Mouse (Mus musculus): ENCODE data around the gene Ndufa11. TPM values are rescaled to one million over a fixed set of nuclear protein-coding genes. Genes with fewer than 3 reads are reported as not detected.
A peak's percentile ranks its signal among the peaks of the same experiment; 100 is the strongest.

The Ndufa11 gene
- 100 to 1,000 TPM; 161 to 224 (median 198) TPM for total RNA-seq (2022)

DNA sequence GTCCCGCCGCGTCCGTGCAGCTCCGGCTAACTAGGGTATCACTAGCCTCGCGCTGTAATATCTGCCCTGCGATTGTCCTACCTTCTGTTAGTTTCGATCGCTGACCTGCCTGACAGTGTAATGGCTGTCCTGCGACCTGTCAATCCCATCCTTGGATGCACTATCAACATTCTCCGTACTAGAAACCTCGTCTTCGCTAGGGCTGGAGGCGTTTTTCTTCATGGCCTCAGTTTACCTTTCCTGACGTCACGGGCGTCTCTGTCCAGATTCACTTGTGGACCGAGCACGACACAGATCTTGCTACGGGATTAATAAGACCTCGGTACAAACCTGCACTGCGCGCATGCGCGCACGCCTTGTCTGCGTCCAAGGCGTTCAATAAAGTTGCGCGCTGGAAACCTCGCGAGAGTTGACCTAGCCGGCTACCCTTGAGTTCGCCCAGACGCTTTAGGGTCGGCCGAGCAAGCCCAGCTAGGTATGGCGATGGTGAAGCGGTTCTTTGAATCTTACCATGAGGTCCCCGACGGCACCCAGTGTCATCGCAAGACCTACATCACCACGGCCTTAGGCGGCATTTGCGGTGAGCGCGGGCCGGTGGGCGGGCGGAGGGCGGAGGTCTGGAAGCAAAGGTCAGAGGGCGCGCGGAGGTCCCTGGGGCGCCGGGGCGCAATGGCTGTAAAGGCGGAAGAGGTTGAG is at the start of gene Ndufa11, which contains the start of gene Vmac:
Gene Ndufa11 (plus strand): TSS at position 405 of the 696 bp plus-strand sequence.
Gene Vmac (minus strand): TSS at position 660 of the 696 bp plus-strand sequence.
- peak; percentile 90 to 94 for DNase-seq (ENCODE audit: low spot score in 2 of 2)

DNA sequence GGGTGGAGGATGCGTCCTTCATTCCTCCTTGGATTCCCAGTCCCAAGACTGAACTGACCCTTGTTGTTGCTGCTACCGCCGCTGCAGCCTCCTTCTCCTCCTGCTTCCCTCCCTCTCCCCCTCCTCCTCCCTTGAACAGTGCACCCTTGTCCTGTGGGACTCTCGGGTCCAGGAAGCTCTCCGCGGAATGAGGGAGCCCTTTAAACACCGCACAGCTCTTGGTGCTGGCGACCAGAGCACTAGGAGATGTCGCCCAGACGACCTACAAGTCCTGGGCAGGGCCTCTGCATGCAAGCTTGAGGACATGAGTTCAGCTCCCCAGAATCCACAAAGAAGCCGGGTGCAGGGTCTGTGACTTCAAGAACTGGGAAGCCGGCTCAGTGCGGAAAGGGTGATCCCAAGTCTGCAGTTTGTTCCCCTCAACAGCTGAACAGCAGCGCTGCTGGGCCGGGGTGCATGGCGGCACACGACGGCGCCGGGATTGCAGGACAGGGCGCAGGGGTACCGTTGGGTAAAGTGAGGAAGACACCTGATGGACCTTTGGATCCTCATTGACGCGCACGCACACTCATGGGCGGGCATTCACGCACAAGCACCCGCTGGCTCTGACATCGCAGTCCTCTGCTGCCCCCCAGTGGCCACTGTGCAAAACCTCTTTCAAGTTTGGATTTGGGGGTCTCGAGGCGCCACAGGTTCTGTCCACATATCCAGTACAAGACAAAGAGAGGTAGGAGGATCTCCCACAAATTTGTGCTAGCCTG is 49.0 kb upstream of the Ndufa11 start:
- peak; percentile 56 to 77 for DNase-seq (ENCODE audit: low spot score in 2 of 2)

DNA sequence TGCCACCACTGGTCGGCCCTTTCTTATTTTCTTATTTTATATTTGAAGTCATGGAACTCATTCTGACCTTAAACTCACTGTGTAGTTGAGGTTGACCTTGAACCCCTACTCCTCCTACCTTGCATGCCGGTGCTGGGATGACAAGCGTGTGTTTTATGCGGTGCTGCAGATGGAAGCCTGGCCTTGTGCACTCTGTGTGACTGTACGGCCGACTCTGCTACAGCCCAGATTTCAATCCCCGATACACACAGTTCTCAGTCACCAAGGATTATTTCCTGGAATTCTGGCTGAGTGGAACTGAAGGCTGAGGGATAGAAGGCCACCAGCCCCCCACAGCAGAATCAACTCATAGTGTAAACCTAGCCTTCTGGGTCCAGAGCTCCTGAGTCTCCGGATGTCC is 47.8 kb upstream of the Ndufa11 start:
- no peak for DNase-seq (ENCODE audit: low spot score in 2 of 2)

DNA sequence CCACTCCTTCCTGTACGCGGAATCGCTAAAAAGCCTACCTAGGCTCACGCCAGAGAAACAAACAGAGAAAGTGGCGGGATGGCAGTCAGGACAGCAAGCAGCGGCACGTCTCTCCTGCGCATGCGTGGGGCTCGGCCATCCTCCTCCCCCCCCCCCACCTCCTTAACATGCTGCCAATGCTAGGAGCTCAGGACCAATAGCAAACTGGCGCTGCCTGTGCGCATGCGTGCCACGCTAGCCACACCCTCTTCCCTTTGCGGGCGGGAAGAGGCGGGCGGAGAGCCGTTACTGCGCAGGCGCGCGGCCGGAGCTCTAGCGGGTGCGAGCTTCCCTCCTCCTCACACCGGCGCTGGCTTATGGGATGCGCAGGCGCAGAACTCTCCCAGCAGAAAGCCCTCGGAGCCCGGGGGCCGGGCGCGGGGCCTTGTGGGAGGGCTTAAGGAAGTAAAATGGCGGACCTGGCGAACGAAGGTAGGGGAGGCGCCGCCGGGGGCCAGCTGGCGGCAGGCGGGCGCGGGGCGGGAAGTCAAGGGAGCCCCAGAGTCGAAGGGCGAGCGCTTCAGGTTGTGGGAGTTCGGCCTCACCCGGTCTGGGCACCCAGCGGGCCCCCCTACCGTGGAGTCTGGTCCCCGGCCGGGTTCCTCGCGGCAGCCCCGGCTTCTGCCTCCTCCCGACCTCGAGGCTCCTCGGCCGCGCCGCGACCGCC is 44.5 kb upstream of the Ndufa11 start, which contains the start of gene Ranbp3:
Gene Ranbp3 (plus strand): TSS at position 354 of the 706 bp plus-strand sequence.
- DNase-seq (ENCODE audit: low spot score in 2 of 2): peak; percentile 99

DNA sequence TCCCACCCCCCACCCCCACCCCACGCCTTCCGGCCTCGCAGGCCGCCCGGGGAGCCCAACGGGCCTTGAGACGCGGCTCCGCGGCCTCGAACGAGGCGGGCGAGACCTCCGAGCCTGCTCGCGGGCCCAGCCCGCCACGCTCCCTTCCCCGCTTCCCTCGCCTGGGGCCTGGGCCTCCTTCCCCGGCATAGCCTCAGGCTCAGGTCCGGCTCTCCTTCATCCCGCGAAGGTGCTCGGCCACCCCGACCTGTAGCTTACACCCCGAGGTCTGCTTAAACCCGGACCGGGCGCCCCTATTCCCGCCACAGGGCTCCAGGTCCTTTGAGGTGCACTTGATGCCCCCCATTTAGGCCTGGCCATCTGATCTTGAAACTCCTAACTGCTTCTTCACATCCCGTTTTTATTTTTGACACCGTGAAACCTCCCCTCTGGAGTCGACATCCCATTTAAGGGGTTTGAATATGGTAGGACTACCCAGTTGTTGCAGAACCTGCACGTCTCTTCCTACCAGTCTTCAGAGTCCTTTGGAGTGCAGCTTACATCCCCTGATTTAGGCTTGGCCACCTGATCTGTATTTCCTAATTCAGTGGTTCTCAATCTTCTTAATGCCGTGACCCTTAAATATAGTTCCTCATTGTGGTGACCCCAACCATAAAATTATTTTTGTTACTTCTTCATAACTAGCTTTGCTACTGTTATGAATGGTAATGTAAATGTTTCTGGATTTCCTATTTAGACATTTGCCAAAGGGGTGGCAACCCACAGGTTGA is 43.7 kb upstream of the Ndufa11 start:
- no peak for DNase-seq (ENCODE audit: low spot score in 2 of 2)

DNA sequence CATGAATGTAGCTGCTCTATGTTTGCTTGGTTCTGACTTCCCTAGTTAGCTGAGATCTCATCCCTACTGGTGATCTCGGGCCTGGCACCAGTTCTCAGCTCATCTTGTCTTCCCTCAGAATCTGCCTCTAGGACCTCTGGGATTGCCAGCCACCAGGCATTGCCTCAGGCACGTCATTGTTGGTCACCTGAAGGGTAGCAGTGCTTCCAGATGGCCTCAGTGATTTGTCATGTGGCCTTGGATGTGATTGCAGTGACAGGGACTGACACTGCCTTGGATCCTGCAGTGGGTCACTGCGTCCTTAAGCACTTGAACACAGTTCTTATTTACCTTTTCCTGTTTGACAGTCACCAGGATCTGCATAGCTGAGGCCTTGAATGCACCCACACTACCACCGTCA is 35.8 kb upstream of the Ndufa11 start:
- DNase-seq (ENCODE audit: low spot score in 2 of 2): no peak

DNA sequence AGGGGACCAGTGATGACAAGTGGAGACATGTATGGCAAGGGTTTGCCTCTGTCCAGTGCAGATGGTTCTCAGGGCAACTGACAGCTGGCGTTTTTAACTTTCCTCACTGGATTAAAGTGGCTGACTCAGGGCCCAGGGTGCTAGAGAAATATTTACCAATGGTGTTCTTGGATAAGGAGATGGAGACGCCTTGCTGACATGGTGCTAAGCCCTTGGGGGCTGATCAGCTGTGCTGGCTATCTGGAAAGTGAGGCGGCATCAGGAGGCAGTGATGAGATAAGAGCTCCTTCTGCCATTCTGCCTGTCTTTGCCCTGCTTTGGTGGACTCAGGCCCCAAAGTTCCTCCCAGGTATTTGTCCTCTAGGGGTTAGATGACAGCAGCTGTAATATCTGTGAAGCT is 34.7 kb upstream of the Ndufa11 start:
- no peak for DNase-seq (ENCODE audit: low spot score in 2 of 2)

DNA sequence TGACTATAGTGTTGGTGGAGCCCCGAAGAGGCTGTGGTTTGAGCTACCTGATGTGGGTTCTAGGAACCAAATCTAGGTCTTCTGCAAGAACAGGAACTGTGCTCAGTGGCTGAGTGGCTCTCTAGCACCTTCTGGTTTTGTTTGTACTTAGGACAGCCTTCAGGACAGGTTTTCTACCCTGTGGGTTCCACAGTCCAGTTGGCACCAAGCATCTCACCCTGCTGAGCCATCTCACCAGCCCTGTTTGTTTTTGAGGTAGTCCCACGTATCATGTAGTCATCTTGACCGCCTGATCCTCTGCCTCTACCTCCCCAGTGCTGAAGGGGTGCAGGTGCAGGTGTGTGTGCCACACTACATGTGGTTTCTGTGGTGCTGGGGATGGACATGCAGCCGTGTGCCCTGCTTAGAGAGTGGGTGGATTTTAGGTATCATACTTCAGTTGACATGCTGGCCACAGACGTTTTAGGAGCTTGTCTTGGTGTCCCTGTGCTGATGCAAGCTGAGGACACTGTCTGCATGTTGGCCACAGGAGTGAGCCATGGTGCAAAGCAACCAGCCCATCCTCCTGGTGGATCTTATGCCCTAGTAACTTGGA is 33.9 kb upstream of the Ndufa11 start:
- no peak for DNase-seq (ENCODE audit: low spot score in 2 of 2)

DNA sequence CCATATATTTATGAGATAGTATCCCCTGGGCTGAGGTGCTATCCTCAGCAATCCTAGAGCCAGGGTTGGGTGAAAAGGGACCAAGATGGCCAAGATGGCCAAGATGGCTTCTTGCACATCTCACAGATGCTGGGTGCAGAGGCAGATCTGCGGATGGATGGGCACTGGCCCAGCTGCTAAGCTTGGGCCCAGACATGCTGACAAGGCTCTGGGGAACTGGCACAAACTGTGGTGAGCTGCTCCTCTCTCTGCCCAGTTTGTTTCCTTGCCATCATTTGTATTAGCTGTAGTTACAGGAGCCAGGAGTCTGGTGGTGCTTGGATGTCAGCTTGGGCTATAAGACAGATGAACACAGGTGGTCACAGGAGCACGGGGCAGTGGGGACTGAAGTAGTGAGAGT is 32.9 kb upstream of the Ndufa11 start:
- DNase-seq (ENCODE audit: low spot score in 2 of 2): no peak

DNA sequence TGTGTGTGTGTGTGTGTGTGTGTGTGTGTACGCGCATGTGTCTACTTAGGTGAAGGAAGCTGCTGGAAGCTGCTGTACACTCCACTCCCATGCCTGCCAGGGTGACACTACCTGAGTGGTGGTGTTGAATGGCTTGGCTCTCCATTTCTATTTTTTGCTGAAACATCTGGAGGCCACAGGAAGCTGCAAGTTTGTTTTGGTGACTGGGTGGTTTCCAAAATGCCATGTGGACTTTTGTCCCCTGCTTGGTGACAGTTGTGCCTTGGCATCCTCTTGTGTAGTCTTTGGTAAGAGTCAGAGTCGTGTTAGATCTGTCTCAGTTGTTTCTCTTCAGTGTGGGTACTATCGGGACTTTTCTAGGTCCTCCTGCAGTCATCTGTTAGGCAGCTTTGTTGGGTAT is 30.8 kb upstream of the Ndufa11 start:
- no peak for DNase-seq (ENCODE audit: low spot score in 2 of 2)

DNA sequence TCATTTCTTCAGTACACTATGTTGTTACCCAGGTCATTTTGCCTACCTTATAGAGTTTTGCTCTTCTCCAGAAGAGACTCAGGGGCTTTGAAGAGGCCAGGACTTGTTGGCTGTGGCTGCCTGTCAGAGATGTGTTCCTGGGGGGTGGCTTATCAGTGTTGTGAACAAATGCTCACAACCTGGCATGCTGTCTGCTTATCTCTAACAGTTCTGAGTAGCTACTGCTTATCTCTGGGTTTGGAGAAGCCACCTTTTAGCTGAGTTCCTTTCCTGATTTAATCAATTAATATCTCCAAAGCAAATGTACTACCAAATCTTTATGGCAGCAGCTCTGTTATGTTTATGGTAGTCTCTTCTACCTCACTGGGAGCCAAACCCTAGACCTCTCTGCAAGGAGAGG is 29.5 kb upstream of the Ndufa11 start:
- no peak for DNase-seq (ENCODE audit: low spot score in 2 of 2)

DNA sequence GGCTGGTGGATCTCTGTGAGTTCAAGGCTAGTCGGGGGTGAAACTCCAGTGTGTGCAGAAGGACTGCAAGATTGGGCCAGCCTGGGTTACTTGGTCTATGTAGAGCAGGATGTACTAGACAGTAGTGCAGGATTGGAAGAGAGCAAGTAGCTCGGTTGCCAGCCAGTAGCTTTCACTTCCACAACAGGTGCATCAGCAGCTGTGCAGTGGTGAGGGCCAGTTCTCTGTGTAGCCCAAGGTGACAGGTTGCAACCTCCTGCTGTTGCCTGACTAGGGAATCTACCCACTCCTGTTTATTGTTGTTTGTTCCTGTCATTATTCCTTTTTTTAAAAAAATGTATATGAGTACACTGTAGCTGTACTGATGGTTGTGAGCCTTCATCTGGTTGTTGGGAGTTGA is 28.9 kb upstream of the Ndufa11 start:
- no peak for DNase-seq (ENCODE audit: low spot score in 2 of 2)

DNA sequence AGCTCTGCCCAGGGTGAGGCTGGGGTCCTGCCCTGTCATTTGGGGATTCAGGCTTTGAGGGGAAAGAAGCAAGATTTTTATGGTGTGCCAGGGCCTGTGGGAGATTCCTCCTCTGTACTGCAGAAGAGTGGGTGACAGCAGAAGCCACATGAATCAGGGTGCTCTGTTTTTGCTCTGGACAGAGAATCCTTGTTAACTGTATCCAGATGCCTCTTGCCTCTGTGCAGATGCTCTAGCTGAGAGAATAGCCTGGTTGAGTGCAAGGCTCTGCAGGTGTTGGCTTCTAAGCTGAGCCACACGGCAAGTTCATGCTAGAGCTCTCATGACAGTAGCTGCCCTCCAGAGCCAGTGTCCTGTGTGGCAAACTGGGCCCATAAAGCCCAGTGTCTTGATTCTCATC is 24.2 kb upstream of the Ndufa11 start:
- DNase-seq (ENCODE audit: low spot score in 2 of 2): no peak

DNA sequence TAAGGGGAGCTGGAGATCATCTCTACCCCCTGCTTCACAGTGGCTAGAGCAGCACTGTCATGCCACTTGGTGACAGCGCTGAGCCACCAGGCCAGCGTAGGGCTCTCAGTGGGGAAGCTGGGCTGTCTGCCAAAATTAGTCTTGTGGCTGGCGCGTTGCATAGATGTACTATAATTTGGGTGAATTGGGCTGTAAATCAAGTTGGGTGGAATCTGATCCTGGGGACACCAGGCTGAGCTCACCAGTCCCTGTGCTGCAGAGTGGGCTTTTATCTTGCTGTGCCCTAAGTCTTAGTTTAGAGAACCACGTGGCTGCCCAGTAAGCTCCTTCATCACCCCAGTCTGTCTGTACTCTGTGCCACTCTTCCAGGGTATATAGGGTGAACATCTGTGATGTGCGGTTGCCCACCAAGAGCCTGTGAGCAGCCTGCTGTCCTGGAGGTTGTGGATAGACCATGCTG is 23.7 kb upstream of the Ndufa11 start:
- DNase-seq (ENCODE audit: low spot score in 2 of 2): peak; percentile 59 to 75

DNA sequence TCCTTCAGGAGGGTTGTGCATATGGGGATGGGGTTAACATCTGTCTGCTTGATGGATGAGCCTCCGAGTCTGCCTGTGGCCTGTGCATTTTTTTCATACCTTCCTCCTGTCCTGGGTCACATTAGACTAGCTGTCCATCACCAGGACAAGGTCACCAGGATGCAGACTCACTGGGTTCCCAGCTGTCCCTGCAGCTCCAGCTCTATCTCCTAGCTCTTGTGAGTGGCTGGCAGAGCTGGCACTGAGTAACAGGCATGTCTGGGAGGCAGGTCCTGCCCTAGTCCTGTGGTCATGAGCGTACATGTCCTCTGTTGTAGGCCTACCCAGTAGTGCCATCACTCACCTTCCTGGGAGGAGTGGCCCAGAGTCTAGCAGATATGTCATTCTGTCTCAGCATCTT is 17.1 kb upstream of the Ndufa11 start:
- DNase-seq (ENCODE audit: low spot score in 2 of 2): no peak

DNA sequence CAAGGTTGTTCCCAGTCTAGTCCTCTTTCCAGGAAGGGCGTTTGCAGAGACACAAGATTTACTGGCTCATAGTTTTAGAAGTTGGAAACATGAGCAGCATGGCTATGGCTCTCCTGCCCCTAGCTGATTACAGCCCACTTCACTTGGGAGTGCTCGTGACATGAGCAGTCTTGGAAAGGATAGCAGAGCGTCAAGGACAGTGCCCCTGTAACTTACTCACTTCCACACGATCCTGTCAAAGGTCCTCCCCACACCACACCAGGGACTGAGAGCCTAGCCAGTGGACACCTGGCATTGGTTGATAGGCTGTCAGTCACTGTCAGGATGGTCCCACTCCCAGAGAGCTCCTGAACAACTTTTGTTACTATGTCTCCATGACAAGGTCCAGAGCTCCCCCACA is 14.5 kb upstream of the Ndufa11 start:
- no peak for DNase-seq (ENCODE audit: low spot score in 2 of 2)

DNA sequence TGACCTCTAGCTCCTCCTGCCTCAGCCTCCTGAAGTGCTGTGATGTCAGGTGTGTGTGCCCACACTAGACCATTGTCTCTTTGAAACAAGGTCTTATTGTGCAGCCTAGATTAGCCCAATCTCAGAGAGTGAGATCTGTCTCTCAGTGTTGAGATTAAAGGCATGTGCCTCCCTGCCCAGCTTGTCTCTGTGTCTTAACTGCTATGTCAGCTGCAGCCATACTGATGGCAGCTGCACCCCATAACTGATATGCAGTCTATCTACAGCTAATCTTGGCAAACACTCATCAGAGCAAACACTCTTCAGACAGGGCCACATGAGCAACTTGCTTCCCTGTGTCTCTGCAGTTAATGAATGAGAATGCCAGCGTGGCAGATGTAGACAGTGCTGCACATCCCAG is 11.1 kb upstream of the Ndufa11 start:
- no peak for DNase-seq (ENCODE audit: low spot score in 2 of 2)

DNA sequence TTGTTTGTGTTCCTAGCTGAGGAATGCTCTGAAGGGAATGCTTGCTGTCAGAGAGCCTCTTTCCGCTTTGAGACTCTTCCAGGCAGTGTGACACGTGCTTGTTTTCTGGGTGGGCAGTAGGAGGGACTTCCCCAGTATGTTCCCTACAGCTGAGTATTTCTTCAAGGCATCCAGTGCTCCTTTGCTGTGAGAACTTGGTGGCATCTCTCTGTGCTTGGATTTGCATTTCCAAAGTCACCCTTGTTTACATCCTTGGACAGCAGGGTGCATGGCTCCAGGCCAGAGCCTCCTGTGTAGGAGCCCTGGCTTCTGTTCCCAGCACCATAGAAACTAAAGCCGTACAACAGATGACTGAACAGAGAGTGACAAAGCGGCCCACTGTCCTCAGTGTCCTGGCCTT is 8.9 kb upstream of the Ndufa11 start:
- DNase-seq (ENCODE audit: low spot score in 2 of 2): no peak

DNA sequence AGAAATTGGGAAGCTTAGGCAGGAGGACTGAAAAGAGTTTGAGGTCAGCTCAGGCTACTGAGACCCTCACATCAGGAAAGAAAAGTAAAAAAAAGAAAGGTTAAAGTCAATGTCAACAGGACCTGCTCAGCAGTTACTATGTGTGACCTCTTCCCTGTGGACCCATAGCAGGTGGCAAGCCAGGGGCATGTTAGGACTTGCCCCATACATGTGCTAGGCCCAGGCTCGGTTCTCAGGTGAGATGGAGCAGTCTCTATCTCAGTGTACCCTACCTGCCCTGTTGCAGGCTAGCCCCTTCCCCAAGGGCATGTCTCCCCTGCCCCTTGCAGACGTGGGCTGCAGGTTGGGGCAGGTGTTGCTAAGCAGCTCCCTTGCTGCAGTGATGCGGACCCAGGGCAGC is 7.9 kb upstream of the Ndufa11 start:
- DNase-seq (ENCODE audit: low spot score in 2 of 2): no peak

DNA sequence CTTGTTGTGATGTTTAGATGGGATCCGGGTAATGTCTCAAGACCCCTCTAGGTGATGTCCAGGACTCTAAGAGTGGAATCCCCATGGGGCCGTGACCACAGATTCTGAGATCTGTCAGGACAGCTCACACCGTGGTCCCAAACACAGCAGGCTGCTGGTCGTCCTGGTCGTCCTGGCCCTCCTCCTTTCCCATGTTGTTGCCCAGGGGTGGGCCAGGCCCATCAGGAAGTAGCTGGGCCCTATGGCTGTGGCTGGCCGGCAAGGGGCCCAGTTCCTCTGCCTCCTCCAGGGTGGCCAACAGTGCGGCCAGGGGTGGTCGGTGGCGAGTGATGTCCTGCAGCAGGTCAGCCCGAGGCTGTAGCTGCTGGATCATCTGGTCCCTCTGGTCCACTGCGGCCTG is 2.2 kb upstream of the Ndufa11 start:
- DNase-seq (ENCODE audit: low spot score in 2 of 2): no peak
